Mouse (Mus musculus) spleen, adult 2 months (tissue): ENCODE measurements around the gene Cox14. TPM values are rescaled to one million over a fixed set of nuclear protein-coding genes. Genes with fewer than 3 reads are reported as not detected.
"Not testable (repeated sequence)": the region's sequence is repeated elsewhere in the genome, so short reads cannot be mapped to it uniquely, and the experiment has no call there.

Experiments used
- DNase-seq, 2 experiments: peaks; one replicate each; pipeline versions ENCODE4 v3.0.0 to v3.0.0-alpha.2; 2012 to 2021; ENCODE audit warnings: low spot score in 2 of 2, low read depth in 1 of 2
- H3K27ac ChIP-seq: fragments of 200-500 bp; 2 replicates; pipeline ENCODE4 v1.5.1; 2012; ENCODE audit warnings: low read length, inconsistent platforms; ENCODE audit not compliant: insufficient read depth
- H3K27me3 ChIP-seq: fragments of 200-500 bp; 2 replicates; pipeline ENCODE4 v1.6.1; 2012; ENCODE audit warnings: mild to moderate bottlenecking, moderate library complexity, low read length, inconsistent platforms; ENCODE audit not compliant: control insufficient read depth, insufficient read depth
- H3K36me3 ChIP-seq: fragments of 200-500 bp; 2 replicates; pipeline ENCODE4 v1.6.1; 2012; ENCODE audit warnings: mild to moderate bottlenecking, low read length, inconsistent platforms; ENCODE audit not compliant: control insufficient read depth, insufficient read depth
- H3K4me1 ChIP-seq: fragments of 200-500 bp; 2 replicates; pipeline ENCODE4 v1.6.1; 2011; ENCODE audit warnings: inconsistent platforms; ENCODE audit not compliant: control insufficient read depth, insufficient read depth, insufficient read length
- H3K4me3 ChIP-seq: fragments of 200-500 bp; 2 replicates; pipeline ENCODE4 v1.5.1; 2011; ENCODE audit warnings: mild to moderate bottlenecking, inconsistent platforms; ENCODE audit not compliant: insufficient read depth, insufficient read length; ENCODE audit errors: extremely low read depth
- CTCF ChIP-seq: fragments of 200-500 bp; IDR thresholded peaks from 2 replicates; pipeline ENCODE4 v1.5.1; 2011; ENCODE audit warnings: mild to moderate bottlenecking, inconsistent platforms; ENCODE audit not compliant: insufficient read depth, insufficient read length, insufficient replicate concordance; ENCODE audit errors: extremely low read depth
- POLR2A ChIP-seq: fragments of 200-500 bp; IDR thresholded peaks from 2 replicates; pipeline ENCODE4 v1.6.1; 2011; ENCODE audit warnings: low read depth, low read length, inconsistent platforms
- WGBS: fragments of 180-500 bp; shearing (Covaris S2); methylation state at CpG from one replicate; pipeline ENCODE4 v1.1.7; 2018; 5-methylcytosine and 5-hydroxymethylcytosine counted together
- polyA plus RNA-seq: library from polyadenylated mRNA; depleted of rRNA; stranded (reverse); fragments of >200 nt; gene quantifications from 2 replicates; pipeline ENCODE4 v1.2.3, GENCODE M21; 2012

Cox14 gene
- polyA plus RNA-seq, 1 experiment, result 109 TPM

DNA sequence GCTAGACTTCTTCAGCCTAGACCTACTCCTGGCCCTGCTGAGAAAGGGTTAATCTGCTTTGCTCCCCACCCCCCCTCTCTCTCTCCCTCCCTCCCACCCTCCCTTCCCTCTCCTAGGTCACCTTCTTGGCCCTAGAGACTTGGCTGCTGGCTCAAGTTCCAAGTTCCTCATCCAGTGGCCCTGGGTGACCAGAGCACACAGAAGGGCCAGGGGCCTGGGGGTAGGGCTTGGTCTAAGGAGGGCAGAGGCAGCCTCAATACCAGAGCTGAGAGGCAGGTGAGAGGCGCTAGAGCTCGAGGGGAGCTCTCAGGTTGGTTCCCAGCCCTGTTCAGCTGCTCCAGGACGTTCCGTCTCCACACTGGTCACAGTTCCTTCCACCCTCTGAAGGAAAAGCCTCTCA is 34.5 kb upstream of the Cox14 start:
- Histone ChIP-seq H3K27me3 (no peaks in the 10 kb centered on the region), H3K27ac (no peak overlapping the region), H3K4me3 (no peak overlapping the region), H3K36me3 (no peaks in the 10 kb centered on the region), H3K4me1 (no peaks in the 10 kb centered on the region)
- 32% methylated on average over 4 of the region's 4 CpGs for WGBS
- TF ChIP-seq CTCF (no peak), POLR2A (no peak)
- no peak for DNase-seq

DNA sequence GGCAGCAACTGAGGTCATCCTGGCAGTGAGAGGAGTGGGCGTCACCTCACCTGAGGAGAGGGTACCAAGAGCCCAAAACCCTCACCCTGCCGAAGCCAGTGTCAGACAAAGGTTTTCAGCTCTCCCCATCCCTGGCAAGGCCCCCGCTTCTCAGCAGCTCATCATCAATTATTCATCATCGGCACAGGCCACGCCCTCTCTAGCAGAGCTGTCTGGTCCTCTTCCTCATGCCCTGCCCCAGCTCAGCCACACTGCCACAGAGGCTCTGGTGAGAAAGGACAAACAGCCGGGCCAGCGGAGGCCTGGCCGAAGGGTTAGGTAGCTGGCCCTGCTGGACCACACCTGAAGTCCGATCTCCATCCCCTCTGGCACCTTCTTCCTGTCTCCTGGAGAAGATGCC is 33.4 kb upstream of the Cox14 start:
- no peak overlapping the region for H3K4me3 ChIP-seq
- no peak overlapping the region for H3K27ac ChIP-seq
- H3K4me1 ChIP-seq, result no peaks in the 10 kb centered on the region
- H3K36me3 ChIP-seq, result no peaks in the 10 kb centered on the region
- H3K27me3 ChIP-seq, result no peaks in the 10 kb centered on the region
- DNase-seq, result no peak
- 65% methylated on average over 9 of the region's 9 CpGs for WGBS
- no peak for TF ChIP-seq CTCF
- TF ChIP-seq POLR2A, result no peak

DNA sequence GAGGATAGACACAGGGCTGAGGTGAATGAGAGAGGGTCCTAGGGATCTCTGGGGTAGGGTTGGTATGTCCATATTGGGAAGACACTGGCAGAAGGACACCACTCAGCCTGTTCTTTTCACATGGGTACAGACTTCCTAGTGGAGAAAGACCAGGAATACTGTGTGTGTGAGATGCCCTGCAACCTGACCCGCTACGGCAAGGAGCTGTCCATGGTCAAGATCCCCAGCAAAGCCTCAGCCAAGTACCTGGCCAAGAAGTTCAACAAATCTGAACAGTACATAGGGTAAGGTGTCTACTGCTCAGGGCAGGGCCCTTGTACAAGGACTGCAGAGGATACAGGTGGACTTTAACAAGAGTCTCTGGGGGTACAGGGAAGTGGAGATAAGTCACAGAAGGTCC is 28.1 kb upstream of the Cox14 start:
- Histone ChIP-seq H3K4me1 (peaks cover 4% of the 10 kb centered on the region; the same call in 1 of the 2 replicates), H3K4me3 (no peak overlapping the region), H3K36me3 (no peaks in the 10 kb centered on the region), H3K27me3 (no peaks in the 10 kb centered on the region), H3K27ac (no peak overlapping the region)
- TF ChIP-seq CTCF (no peak), POLR2A (no peak)
- 35% methylated on average over 2 of the region's 2 CpGs for WGBS
- no peak for DNase-seq

DNA sequence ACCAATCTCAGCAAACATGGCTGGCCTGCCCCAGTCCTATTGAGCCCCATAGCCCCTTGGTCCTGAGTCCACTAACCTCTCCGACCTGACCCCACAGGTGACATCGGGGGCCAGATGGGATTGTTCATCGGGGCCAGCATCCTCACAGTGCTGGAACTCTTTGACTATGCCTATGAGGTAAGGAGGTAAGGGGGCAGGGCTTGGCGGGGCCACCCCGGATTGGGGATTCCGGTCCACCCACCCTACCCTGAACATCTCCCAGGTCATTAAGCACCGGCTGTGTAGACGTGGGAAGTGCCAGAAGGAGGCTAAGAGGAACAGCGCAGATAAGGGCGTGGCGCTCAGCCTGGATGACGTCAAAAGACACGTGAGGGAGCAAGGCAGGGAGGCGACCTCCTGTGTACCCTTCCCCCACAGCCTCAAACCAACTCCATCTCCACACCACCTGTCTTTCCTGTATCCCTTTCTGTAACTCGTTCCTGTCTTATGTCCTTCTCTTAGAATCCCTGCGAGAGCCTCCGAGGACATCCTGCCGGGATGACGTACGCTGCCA is 26.8 kb upstream of the Cox14 start:
- Histone ChIP-seq H3K27me3 (no peaks in the 10 kb centered on the region), H3K36me3 (no peaks in the 10 kb centered on the region), H3K4me3 (no peak overlapping the region), H3K27ac (no peak overlapping the region), H3K4me1 (peaks cover 4% of the 10 kb centered on the region; the same call in 1 of the 2 replicates)
- TF ChIP-seq CTCF, result no peak
- TF ChIP-seq POLR2A, result no peak
- 50% methylated on average over 20 of the region's 20 CpGs for WGBS
- DNase-seq, result no peak

DNA sequence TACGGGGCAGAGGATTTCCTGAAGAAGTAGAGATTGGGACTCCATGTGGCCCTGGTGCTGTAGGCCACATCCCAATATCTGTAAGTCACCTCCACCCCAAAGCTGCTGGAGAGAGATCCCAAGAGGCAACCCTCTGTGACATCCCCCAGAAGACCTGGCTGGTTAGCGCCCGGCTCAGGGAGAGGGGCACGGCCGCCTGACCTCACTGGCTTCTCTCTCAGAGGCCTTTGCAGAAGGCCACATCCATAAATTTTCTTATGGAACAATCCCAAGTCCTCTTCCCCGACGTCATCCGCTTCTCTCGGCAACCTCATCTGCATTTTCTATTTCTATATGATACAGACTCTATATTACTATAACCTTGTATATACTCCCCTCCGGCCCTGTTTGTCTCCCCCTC is 25.7 kb upstream of the Cox14 start:
- Histone ChIP-seq H3K36me3 (no peaks in the 10 kb centered on the region; the same call in 1 of the 2 replicates), H3K27ac (no peak overlapping the region), H3K4me3 (no peak overlapping the region), H3K27me3 (no peaks in the 10 kb centered on the region), H3K4me1 (peaks cover 4% of the 10 kb centered on the region; the same call in 1 of the 2 replicates)
- no peak for DNase-seq
- TF ChIP-seq POLR2A (no peak), CTCF (no peak)
- 96% methylated on average over 10 of the region's 10 CpGs for WGBS

DNA sequence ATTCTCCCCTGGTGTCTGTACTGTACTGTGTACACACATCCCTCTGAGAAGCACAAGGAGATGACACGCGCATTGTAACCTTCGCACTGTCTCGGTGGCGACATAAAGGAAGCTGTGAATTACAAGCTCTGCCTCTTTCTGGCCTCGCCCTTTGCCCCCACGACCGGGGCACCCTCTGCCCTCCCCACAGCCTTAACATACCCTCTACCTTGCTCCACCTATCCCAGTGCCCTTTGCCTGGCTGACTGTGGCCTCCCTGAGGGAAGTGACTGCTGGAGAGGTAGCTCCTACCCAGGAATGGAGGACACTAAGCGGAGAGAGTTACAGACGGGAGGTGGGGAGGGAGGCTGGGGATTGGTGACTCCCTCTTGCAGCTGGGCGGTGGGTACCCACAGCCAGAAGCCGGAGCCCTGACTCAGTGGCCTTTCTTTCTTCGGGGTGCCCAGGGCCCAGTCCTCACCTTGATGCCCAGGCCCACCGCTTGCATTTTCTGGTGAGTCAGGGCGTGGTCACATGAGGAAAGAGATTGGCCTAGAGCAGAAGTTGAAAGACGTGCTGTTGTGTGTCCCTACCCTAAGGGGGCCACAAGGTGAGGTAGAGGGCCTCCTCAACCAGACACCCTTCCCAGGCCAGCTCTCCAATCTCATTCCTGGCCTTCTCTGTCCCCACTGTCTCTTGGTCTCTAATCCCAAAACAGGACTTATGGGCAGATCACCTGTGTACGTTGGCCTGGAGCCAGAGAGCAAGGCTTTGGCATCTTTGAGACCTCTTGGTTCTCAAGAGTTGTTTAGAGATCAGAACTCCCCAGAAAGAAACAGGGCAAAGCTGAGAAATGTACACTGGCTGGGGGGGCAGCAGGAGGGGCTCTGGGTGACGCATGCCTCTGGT is 25.0 kb upstream of the Cox14 start:
- Histone ChIP-seq H3K4me3 (no peak overlapping the region), H3K4me1 (peaks cover 4% of the 10 kb centered on the region; the same call in 1 of the 2 replicates), H3K27ac (no peak overlapping the region), H3K27me3 (no peaks in the 10 kb centered on the region), H3K36me3 (no peaks in the 10 kb centered on the region; the same call in 1 of the 2 replicates)
- DNase-seq, result no peak
- no peak for TF ChIP-seq POLR2A
- no peak for TF ChIP-seq CTCF
- 92% methylated on average over 18 of the region's 18 CpGs for WGBS

DNA sequence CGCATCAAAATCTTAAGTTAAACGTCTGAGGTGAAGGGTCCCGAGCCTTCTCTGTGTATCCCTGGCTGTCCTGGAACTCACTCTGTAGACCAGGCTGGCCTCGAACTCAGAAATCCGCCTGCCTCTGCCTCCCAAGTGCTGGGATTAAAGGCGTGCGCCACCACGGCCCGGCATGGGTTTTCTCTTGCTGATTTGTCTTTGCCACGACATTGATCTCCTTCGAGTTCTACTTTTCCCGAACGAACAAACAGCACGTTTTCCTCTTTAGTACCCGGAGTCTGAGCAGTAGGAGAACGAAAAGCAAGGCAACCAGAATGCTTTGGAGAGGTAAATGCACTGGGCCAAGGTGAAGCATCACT is 23.8 kb upstream of the Cox14 start:
- 39% methylated on average over 16 of the region's 16 CpGs for WGBS

More for the DNA sequence above, 23.8 kb upstream of the Cox14 start:
- H3K36me3 ChIP-seq, DNase-seq, H3K27ac ChIP-seq, H3K4me1 ChIP-seq, H3K27me3 ChIP-seq: not testable (repeated sequence)
- H3K4me3 ChIP-seq, result peak overlapping the region; percentile 83
